Mouse (Mus musculus) testis, adult 2 months (tissue): ENCODE measurements around the gene Lyar.

Experiments
- CTCF ChIP-seq: fragments of 200-500 bp; IDR thresholded peaks from 2 replicates; pipeline ENCODE4 v1.5.1; 2012; ENCODE audit warnings: low read depth, mild to moderate bottlenecking, inconsistent platforms, low read length, moderate library complexity; ENCODE audit not compliant: control insufficient read depth, insufficient read depth, insufficient replicate concordance
- POLR2A ChIP-seq: fragments of 200-500 bp; IDR thresholded peaks from 2 replicates; pipeline ENCODE4 v1.6.1; 2012; ENCODE audit warnings: low read depth, mild to moderate bottlenecking, inconsistent platforms, low read length, moderate library complexity; ENCODE audit not compliant: control insufficient read depth

- no peak for TF ChIP-seq POLR2A
- no peak for TF ChIP-seq CTCF
These were observed 57.8 kb downstream of the Lyar start for GRCm38 (mm10) chr5:38277936-38278600.
